Mouse (Mus musculus): ENCODE data around the gene Bcas1. TPM values are rescaled to one million over a fixed set of nuclear protein-coding genes. Genes with fewer than 3 reads are reported as not detected.

Gene Bcas1
- polyA plus RNA-seq, 1 experiment from 2014 or later = 2.0 TPM

DNA sequence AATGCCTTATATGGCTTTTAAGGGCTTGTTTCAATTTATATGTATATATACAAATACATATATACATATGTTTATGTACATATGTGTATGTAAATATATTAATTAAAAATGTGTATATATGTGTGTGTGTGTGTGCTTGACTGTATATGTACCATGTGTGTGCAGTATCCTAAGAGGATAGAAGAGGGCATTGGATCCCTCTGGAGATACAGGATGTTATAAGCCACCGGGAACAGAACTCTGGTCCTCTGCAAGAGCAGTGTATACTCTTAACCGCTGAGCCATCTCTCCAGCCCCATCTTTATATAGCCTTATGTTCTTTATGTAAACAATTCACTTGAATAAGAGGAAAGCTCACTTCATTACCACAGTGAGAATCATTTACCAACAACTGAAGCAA is 62.0 kb downstream of the Bcas1 start:
- H3K9me3 ChIP-seq = no peaks in the 10 kb centered on the region
- no peak overlapping the region for H3K4me3 ChIP-seq
- ATAC-seq (replicated peaks) = no peak
- H3K36me3 ChIP-seq = no peaks in the 10 kb centered on the region
- H3K27ac ChIP-seq (replicated peaks) = no peak overlapping the region
- H3K4me1 ChIP-seq = no peaks in the 10 kb centered on the region
- no peaks in the 10 kb centered on the region for H3K27me3 ChIP-seq
- no peak overlapping the region for H3K9ac ChIP-seq (replicated peaks)
- H3K4me2 ChIP-seq (replicated peaks) = no peak overlapping the region
- WGBS = 91% methylated on average over 2 of the region's 2 CpGs

DNA sequence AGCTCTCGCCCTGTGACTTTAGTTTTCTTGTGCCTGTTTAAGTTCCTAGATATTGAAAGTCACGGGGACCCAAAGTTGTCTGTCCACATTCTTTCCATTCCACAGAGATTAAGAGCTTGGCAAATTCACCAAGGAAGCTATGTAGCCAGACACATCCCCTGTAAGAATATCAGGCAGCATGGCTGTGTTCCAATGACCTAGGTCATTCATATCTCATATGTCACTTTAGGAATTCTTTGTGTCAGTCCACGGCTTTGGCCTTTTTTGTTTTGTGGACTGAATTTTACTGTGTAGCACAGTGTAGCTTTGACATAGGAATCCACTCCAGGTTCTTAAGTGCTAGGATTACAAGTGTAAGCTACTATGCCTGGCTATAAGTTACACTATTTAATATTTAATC is 62.4 kb downstream of the Bcas1 start:
- H3K4me3 ChIP-seq = no peak overlapping the region
- no peak overlapping the region for H3K4me2 ChIP-seq (replicated peaks)
- H3K27ac ChIP-seq (replicated peaks) = no peak overlapping the region
- no peak for ATAC-seq (replicated peaks)
- no peaks in the 10 kb centered on the region for H3K36me3 ChIP-seq
- no peaks in the 10 kb centered on the region for H3K4me1 ChIP-seq
- no peak overlapping the region for H3K9ac ChIP-seq (replicated peaks)
- 79% methylated on average over 3 of the region's 3 CpGs for WGBS
- no peaks in the 10 kb centered on the region for H3K27me3 ChIP-seq
- H3K9me3 ChIP-seq = no peaks in the 10 kb centered on the region

GRCm38 (mm10) chr2:170356667-170357374 is 70.8 kb downstream of the Bcas1 start:
- no peaks in the 10 kb centered on the region for H3K27me3 ChIP-seq
- no peak overlapping the region for H3K4me2 ChIP-seq (replicated peaks)
- ATAC-seq (replicated peaks) = no peak
- 62% methylated on average over 16 of the region's 16 CpGs for WGBS
- no peaks in the 10 kb centered on the region for H3K36me3 ChIP-seq
- H3K4me1 ChIP-seq = peaks cover 3% of the 10 kb centered on the region
- no peak overlapping the region for H3K9ac ChIP-seq (replicated peaks)
- no peaks in the 10 kb centered on the region for H3K9me3 ChIP-seq
- no peak overlapping the region for H3K4me3 ChIP-seq
- no peak overlapping the region for H3K27ac ChIP-seq (replicated peaks)

GRCm38 (mm10) chr2:170354963-170355367 is 72.7 kb downstream of the Bcas1 start:
- H3K27ac ChIP-seq (replicated peaks) = no peak overlapping the region
- no peaks in the 10 kb centered on the region for H3K9me3 ChIP-seq
- peak overlapping the region; percentile 23; the same call in 1 of the 2 replicates for H3K9ac ChIP-seq (replicated peaks)
- peaks cover 3% of the 10 kb centered on the region for H3K4me1 ChIP-seq
- H3K4me3 ChIP-seq = peak overlapping the region; percentile 19; the same call in 1 of the 2 replicates
- no peaks in the 10 kb centered on the region for H3K36me3 ChIP-seq
- peak overlapping the region; percentile 29; the same call in 1 of the 2 replicates for H3K4me2 ChIP-seq (replicated peaks)
- no peaks in the 10 kb centered on the region for H3K27me3 ChIP-seq
- ATAC-seq (replicated peaks) = peak; percentile 46; the same call in 1 of the 2 replicates
- WGBS = 14% methylated on average over 10 of the region's 10 CpGs

GRCm38 (mm10) chr2:170352273-170352672 is 75.4 kb downstream of the Bcas1 start:
- H3K4me1 ChIP-seq = peaks cover 8% of the 10 kb centered on the region
- no peak overlapping the region for H3K4me3 ChIP-seq
- no peak overlapping the region for H3K9ac ChIP-seq (replicated peaks)
- H3K9me3 ChIP-seq = no peaks in the 10 kb centered on the region
- H3K36me3 ChIP-seq = no peaks in the 10 kb centered on the region
- no peak for ATAC-seq (replicated peaks)
- no peak overlapping the region for H3K4me2 ChIP-seq (replicated peaks)
- 93% methylated on average over 4 of the region's 4 CpGs for WGBS
- H3K27me3 ChIP-seq = no peaks in the 10 kb centered on the region
- H3K27ac ChIP-seq (replicated peaks) = no peak overlapping the region

DNA sequence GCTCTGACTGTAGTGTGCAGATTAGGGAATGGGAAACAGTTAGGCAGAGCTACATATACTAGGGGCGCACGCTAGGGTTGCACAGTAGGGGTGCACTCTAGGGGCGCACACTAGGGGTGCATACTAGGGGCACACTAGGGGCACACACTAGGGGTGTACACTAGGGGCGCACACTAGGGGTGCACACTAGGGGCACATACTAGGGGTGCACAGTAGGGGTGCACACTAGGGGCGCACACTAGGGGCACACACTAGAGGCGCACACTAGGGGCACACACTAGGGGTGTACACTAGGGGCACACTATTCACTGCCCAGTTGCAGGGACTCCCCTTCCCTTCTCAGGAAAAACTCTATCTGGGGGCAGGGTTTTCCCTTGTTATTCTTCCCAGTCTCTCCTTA is 75.8 kb downstream of the Bcas1 start:
- Histone ChIP-seq H3K4me1 (peaks cover 8% of the 10 kb centered on the region), H3K9ac (replicated peaks) (no peak overlapping the region), H3K4me2 (replicated peaks) (no peak overlapping the region), H3K4me3 (no peak overlapping the region), H3K9me3 (no peaks in the 10 kb centered on the region), H3K27ac (replicated peaks) (no peak overlapping the region), H3K36me3 (no peaks in the 10 kb centered on the region), H3K27me3 (no peaks in the 10 kb centered on the region)
- 92% methylated on average over 6 of the region's 6 CpGs for WGBS
- ATAC-seq (replicated peaks) = no peak

DNA sequence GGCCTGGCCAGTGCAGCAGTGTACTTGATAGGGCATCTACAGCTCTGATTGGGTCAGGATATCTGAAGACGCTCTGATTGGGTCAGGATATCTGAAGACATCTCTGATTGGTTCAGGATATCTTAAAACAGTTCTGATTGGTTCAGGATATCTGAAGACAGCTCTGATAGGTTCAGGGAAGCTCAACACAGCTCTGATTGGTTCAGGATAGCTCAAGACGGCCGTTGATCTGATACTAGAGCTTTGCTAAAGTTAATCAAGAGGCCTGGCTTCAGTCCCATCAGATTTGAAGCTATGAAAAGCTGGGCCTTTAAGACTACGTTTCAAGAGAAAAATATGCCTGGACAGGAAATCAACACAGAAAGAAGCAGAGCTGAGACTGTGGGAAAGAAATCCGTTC is 77.9 kb downstream of the Bcas1 start:
- 87% methylated on average over 5 of the region's 5 CpGs for WGBS
- no peaks in the 10 kb centered on the region for H3K36me3 ChIP-seq

GRCm38 (mm10) chr2:170349096-170349495 is 78.5 kb downstream of the Bcas1 start:
- no peak overlapping the region for H3K27ac ChIP-seq (replicated peaks)
- no peak overlapping the region for H3K4me2 ChIP-seq (replicated peaks)
- H3K27me3 ChIP-seq = no peaks in the 10 kb centered on the region
- no peak for ATAC-seq (replicated peaks)
- H3K4me3 ChIP-seq = no peak overlapping the region
- 88% methylated on average over 19 of the region's 19 CpGs for WGBS
- no peaks in the 10 kb centered on the region for H3K36me3 ChIP-seq
- H3K4me1 ChIP-seq = peaks cover 24% of the 10 kb centered on the region
- no peaks in the 10 kb centered on the region for H3K9me3 ChIP-seq
- H3K9ac ChIP-seq (replicated peaks) = no peak overlapping the region

More for the DNA sequence above, 77.9 kb downstream of the Bcas1 start:
- Histone ChIP-seq H3K4me1 (peaks cover 17% of the 10 kb centered on the region), H3K27me3 (no peaks in the 10 kb centered on the region), H3K27ac (replicated peaks) (no peak overlapping the region), H3K4me3 (no peak overlapping the region), H3K4me2 (replicated peaks) (no peak overlapping the region), H3K9me3 (no peaks in the 10 kb centered on the region), H3K9ac (replicated peaks) (no peak overlapping the region)
- ATAC-seq (replicated peaks) = no peak

GRCm38 (mm10) chr2:170347131-170347765 is 80.4 kb downstream of the Bcas1 start:
- Histone ChIP-seq H3K4me3 (no peak overlapping the region), H3K9me3 (no peaks in the 10 kb centered on the region), H3K4me2 (replicated peaks) (no peak overlapping the region), H3K4me1 (peaks cover 32% of the 10 kb centered on the region), H3K36me3 (no peaks in the 10 kb centered on the region), H3K27ac (replicated peaks) (no peak overlapping the region), H3K27me3 (no peaks in the 10 kb centered on the region), H3K9ac (replicated peaks) (no peak overlapping the region)
- no peak for ATAC-seq (replicated peaks)
- 39% methylated on average over 8 of the region's 8 CpGs for WGBS

DNA sequence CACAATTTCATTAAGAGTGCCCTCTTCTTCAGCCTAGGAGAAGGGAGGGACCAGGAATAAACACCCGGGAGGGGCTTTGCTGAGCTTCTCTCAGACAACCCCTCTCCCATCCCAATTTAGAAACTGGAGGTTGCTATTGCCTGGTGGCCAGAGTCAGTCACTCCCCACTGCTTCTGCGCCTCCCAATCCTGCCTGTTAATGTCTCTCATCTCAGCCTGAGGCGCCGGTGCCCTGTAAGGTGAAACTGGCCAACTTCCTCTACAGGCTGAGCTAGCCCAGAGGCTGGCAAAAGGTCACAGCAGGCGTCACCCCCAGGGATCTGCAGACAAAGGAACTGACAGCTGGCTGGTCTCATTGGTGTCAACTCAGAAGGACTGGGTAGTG is 82.2 kb downstream of the Bcas1 start:
- peaks cover 32% of the 10 kb centered on the region for H3K4me1 ChIP-seq
- H3K4me2 ChIP-seq (replicated peaks) = no peak overlapping the region
- no peak overlapping the region for H3K9ac ChIP-seq (replicated peaks)
- ATAC-seq (replicated peaks) = no peak
- H3K4me3 ChIP-seq = no peak overlapping the region
- WGBS = 17% methylated on average over 5 of the region's 5 CpGs
- no peaks in the 10 kb centered on the region for H3K27me3 ChIP-seq
- H3K27ac ChIP-seq (replicated peaks) = no peak overlapping the region
- H3K9me3 ChIP-seq = no peaks in the 10 kb centered on the region
- H3K36me3 ChIP-seq = no peaks in the 10 kb centered on the region

DNA sequence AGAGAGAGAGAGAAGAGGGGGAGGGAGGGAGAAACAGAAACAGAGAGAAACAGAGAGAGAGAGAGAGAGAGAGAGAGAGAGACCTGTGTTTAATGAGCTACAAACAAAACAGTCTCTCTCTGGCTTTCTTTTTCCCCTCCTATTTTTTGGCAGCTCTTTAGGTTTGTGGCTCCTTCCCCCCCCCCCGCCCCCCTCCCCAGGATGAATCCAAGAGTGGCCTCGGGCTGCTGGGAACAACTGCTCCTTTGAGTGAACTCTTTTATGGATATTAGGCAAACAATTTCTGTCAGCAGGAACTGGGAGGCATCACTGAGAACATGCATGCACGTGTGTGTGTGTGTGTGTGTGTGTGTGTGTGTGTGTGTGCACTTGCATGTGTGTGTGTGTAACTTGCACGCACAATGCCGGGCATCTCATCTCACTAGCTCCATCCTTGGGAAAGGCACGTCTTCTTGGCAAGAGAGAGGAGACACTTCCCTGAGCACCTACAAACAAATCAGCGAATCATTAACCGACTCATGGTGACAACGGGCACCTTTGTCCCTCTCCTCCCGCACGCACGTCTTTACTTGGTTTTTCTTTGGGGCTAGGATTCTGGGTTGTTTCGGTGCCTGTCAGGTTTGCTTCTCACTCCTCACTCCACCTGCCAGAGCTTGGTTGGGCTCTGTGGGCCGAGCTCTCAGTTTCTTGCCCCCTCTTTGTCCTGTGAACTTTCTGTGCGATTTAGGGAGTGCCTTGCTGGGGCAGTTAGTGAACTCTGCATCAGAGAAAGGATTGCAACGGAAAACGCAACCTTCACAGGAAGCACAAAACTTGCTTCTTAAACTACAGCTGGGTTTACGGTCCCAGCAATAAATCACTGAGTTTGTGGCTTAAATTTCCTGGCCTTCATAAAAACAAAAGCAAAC is 82.9 kb downstream of the Bcas1 start:
- H3K4me2 ChIP-seq (replicated peaks) = no peak overlapping the region
- no peaks in the 10 kb centered on the region for H3K27me3 ChIP-seq
- H3K36me3 ChIP-seq = no peaks in the 10 kb centered on the region
- H3K4me3 ChIP-seq = no peak overlapping the region
- H3K9me3 ChIP-seq = no peaks in the 10 kb centered on the region
- ATAC-seq (replicated peaks) = no peak
- H3K9ac ChIP-seq (replicated peaks) = no peak overlapping the region
- H3K4me1 ChIP-seq = peaks cover 32% of the 10 kb centered on the region
- 15% methylated on average over 18 of the region's 18 CpGs for WGBS
- H3K27ac ChIP-seq (replicated peaks) = no peak overlapping the region

DNA sequence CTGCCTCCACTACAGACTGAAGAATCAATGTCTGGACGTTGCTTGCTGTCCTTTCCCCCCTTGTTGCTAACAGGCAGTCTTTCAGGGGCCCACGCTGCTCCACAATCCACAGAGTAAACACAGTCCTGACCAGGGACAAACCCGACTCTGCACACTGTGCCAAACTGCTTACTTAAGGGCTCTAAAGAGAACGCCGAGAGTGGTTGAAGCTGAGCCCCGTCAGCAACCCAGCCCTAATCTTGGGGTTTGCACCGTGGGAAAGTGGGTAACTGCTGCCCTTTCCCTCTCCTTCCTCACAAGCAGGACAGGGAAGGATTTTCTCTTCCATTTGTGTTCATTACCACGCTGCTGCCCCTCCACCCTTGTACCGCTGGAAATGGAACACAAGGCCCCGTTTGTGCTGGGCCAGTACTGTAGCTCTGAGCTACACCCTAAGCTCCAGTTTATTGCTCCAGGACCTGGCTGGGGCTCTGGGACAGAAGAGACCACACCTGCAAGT is 83.8 kb downstream of the Bcas1 start:
- no peak overlapping the region for H3K4me3 ChIP-seq
- H3K4me1 ChIP-seq = peaks cover 32% of the 10 kb centered on the region
- no peak overlapping the region for H3K4me2 ChIP-seq (replicated peaks)
- peak overlapping the region; percentile 46 for H3K27ac ChIP-seq (replicated peaks)
- H3K9me3 ChIP-seq = no peaks in the 10 kb centered on the region
- no peak overlapping the region for H3K9ac ChIP-seq (replicated peaks)
- ATAC-seq (replicated peaks) = peak; percentile 55; the same call in 1 of the 2 replicates
- WGBS = 39% methylated on average over 10 of the region's 10 CpGs
- H3K36me3 ChIP-seq = no peaks in the 10 kb centered on the region
- H3K27me3 ChIP-seq = no peaks in the 10 kb centered on the region

Measured in forebrain, embryonic 15.5 days (tissue).